Mouse (Mus musculus) liver, embryonic 14.5 days (tissue): ENCODE measurements around the gene Fer. TPM values are rescaled to one million over a fixed set of nuclear protein-coding genes. Genes with fewer than 3 reads are reported as not detected.

ENCODE experiments used
- ATAC-seq: fragments of 200-750 bp; cut with Nextera tagmentation; 2 replicates; pipeline ENCODE4 v1.8.0; 2017; ENCODE audit warnings: moderate number of reproducible peaks, mild to moderate bottlenecking, moderate library complexity; ENCODE audit not compliant: insufficient read depth
- DNase-seq, 3 experiments: peaks; one replicate each; pipeline ENCODE4 v3.0.0-alpha.2; 2012 to 2013; ENCODE audit warnings: low read depth in 3 of 3, low spot score in 3 of 3
- H3K27ac ChIP-seq: fragments of 300-500 bp; sonication (generic); 2 replicates; pipeline ENCODE4 v1.5.1; 2014; ENCODE audit warnings: moderate library complexity, mild to moderate bottlenecking, control low read depth, inconsistent platforms
- H3K27me3 ChIP-seq: fragments of 300-500 bp; sonication (generic); 2 replicates; pipeline ENCODE4 v1.6.1; 2014; ENCODE audit warnings: mild to moderate bottlenecking, low read length, moderate library complexity; ENCODE audit not compliant: control insufficient read depth, insufficient read depth
- H3K36me3 ChIP-seq: fragments of 300-500 bp; sonication (generic); replicated peaks from 2 replicates; pipeline ENCODE4 v1.6.1; 2014; ENCODE audit warnings: low read depth; ENCODE audit not compliant: control insufficient read depth, insufficient read depth
- H3K4me1 ChIP-seq, 2 experiments: fragments of 200-500 bp in 1 of 2; fragments of 300-500 bp in 1 of 2; sonication (generic) in 1 of 2; replicated peaks; 2 replicates each; pipeline ENCODE4 v1.6.1; 2012 to 2014; ENCODE audit warnings: antibody characterized with exemption in 1 of 2, inconsistent platforms in 1 of 2, low read length in 1 of 2; ENCODE audit not compliant: control insufficient read depth in 2 of 2, insufficient read depth in 2 of 2
- H3K4me2 ChIP-seq: fragments of 300-500 bp; sonication (generic); 2 replicates; pipeline ENCODE4 v1.6.1; 2014; ENCODE audit warnings: low read depth, mild to moderate bottlenecking, control low read depth, moderate library complexity
- H3K4me3 ChIP-seq, 2 experiments: fragments of 200-500 bp in 1 of 2; fragments of 300-500 bp in 1 of 2; sonication (generic) in 1 of 2; 2 replicates each; pipeline ENCODE4 v1.5.1; 2012 to 2014; ENCODE audit warnings: low read depth in 2 of 2, low read length in 2 of 2, mild to moderate bottlenecking in 2 of 2, control low read depth in 1 of 2, inconsistent platforms in 1 of 2, moderate library complexity in 1 of 2; ENCODE audit not compliant: insufficient read depth in 1 of 2
- H3K9ac ChIP-seq: fragments of 300-500 bp; sonication (generic); replicated peaks from 2 replicates; pipeline ENCODE4 v1.6.1; 2014; ENCODE audit warnings: mild to moderate bottlenecking, control low read depth, moderate library complexity
- H3K9me3 ChIP-seq: fragments of 300-500 bp; sonication (generic); 2 replicates; pipeline ENCODE4 v1.6.1; 2016; ENCODE audit warnings: low read length, mixed read lengths; ENCODE audit not compliant: control insufficient read depth
- CTCF ChIP-seq: IDR thresholded peaks from 2 replicates; pipeline ENCODE4 v1.5.1; 2016; ENCODE audit warnings: antibody characterized with exemption, low read depth, control low read depth
- EP300 ChIP-seq: IDR thresholded peaks from 2 replicates; pipeline ENCODE4 v1.6.1; 2016; ENCODE audit warnings: antibody characterized with exemption, low read depth
- WGBS: fragments of 180-500 bp; shearing (Covaris S2); extraction: QIAGEN DNeasy Blood & Tissue Kit; methylation state at CpG from one replicate; pipeline ENCODE4 v1.1.7; 2014; ENCODE audit not compliant: insufficient replicate concordance; 5-methylcytosine and 5-hydroxymethylcytosine counted together
- polyA plus RNA-seq, 2 experiments: library from polyadenylated mRNA; depleted of rRNA in 1 of 2; stranded (reverse) in 1 of 2; unstranded in 1 of 2; fragments of >200 nt; fragmentation: Nextera tagmentation in 1 of 2; extraction: Ambion mirVana in 1 of 2; gene quantifications; 2 replicates each; pipeline versions ENCODE4 v1.2.1 to v1.2.3; 2012 to 2014

The Fer gene
- polyA plus RNA-seq, 2 experiments, result 2.9 to 7.0 TPM

DNA sequence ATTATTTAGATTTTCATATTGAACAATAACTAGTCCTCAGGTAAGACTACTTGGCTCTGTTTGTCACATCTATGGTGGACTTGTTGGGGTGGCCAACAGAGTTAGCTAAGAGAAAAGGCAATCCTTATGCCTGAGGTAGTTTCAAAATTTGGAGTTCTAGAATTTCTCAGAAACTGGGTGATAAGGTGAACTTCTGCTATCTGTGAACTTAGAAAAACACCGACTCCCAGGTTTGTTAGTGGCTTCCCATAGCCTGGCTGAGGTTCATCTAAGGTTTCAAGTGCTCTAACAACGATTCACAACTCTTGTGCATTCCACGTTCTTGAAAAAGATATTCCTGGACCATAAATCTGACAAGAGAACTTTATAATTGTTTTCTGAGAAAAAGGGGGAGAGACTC lies 463 bp upstream of the Fer start:
- no peak for TF ChIP-seq EP300
- 18% methylated on average over 3 of the region's 3 CpGs for WGBS
- Histone ChIP-seq H3K4me2 (peak overlapping the region; percentile 99), H3K4me1 (peaks cover 8 to 9% of the 10 kb centered on the region in 2 experiments), H3K4me3 (no peak overlapping the region), H3K27ac (no peak overlapping the region), H3K27me3 (peaks cover 10% of the 10 kb centered on the region; the same call in 1 of the 2 replicates), H3K9me3 (no peaks in the 10 kb centered on the region), H3K36me3 (no peaks in the 10 kb centered on the region), H3K9ac (no peak overlapping the region)
- ATAC-seq (no peak), DNase-seq (no peak)

DNA sequence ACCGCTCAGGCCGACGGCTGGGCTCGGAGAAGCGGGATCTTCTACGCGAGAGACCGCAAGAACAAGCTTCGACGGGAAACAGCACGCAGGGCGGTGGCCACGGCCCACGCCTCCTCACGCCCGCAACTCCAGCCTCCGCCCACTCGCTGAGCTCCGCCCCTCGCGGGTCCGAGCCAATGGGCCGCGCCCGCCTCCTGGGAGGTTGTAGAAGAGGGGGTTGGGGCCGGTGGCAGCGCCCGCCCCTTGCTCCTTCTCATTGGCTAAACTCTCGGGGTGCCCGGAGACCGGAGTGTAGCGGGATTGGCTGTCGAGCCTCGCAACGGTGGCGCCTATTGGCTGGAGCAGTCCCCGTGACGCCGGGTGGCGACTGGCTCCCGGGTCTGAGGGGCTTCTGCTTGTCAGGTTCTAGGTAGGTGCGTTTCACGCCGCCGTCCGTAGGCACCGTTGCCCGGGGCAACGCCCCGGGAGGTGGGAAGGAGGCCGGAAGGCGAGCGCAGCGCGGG lies 836 bp downstream of the Fer start, which contains the start of gene A930002H24Rik:
TSS of gene A930002H24Rik (minus strand) at position 145 of the 503 bp plus-strand sequence.
- Histone ChIP-seq H3K36me3 (no peaks in the 10 kb centered on the region), H3K27me3 (peaks cover 10% of the 10 kb centered on the region; the same call in 1 of the 2 replicates), H3K4me3 (peak within 1 kb of the TSS; percentile 77 to 81), H3K9ac (peak within 1 kb of the TSS; percentile 66), H3K4me2 (peak within 1 kb of the TSS; percentile 99), H3K4me1 (peaks cover 8 to 9% of the 10 kb centered on the region in 2 experiments), H3K9me3 (no peaks in the 10 kb centered on the region), H3K27ac (no peak within 1 kb of the TSS)
- under 1% methylated on average over 52 of the region's 55 CpGs for WGBS
- ATAC-seq (peak; percentile 100), DNase-seq (peak; percentile 94 to 95 (median 95))
- TF ChIP-seq CTCF (no peak), EP300 (0 out of 2 replicates have a peak, but pooled peaks have one; percentile 4)

DNA sequence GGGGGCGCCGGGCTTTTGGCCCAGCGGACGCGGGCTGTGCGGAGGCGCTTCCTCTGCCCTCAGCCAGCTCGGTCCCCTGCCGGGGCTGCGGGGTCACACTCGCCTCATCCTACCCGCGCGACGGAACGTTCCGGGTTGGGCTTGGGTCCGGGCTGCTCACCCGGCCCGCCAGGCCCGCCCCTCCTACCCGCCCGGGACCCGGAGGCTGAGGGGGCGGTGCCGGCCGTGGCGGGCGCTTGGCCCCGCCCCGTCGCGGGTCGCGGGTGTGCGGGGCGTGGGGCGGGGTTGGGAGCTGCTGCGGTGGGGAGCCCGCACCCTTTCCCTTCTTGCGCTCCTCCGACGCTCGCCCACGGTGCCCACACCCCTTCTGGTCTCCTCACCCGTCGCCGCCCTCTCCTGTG lies 1.3 kb downstream of the Fer start:
- DNase-seq, result peak in 1 of 3 experiments; percentile 32

DNA sequence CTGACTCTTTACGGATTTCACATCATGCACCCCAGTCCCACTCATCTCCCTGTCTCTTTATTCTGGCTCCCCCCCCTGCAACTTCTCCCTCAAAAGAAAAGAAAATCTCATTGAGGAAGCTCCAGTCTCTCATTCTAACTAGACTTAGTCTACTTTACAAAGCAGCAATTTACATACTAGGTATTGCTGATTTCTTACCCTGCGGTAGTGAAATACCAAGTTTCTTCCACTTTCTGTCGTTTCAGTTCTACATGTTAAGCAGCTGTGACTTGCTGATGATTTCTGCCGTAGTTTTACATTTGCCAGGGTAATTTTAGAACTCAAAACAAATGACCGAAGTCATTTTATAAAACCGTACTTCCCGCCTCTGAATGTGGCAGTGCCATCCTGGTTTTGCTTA lies 8.9 kb downstream of the Fer start:
- WGBS, result 75% methylated on average over 7 of the region's 7 CpGs
- no peak for DNase-seq
- no peak for ATAC-seq
- TF ChIP-seq EP300 (no peak), CTCF (no peak)
- Histone ChIP-seq H3K27me3 (no peaks in the 10 kb centered on the region), H3K9me3 (no peaks in the 10 kb centered on the region), H3K27ac (no peak overlapping the region), H3K36me3 (no peaks in the 10 kb centered on the region), H3K4me1 (no peaks in the 10 kb centered on the region), H3K9ac (no peak overlapping the region), H3K4me2 (no peak overlapping the region), H3K4me3 (no peak overlapping the region)

More for the DNA sequence above, 1.3 kb downstream of the Fer start:
- no peaks in the 10 kb centered on the region for H3K36me3 ChIP-seq
- H3K27ac ChIP-seq, result no peak overlapping the region
- peaks cover 10% of the 10 kb centered on the region; the same call in 1 of the 2 replicates for H3K27me3 ChIP-seq
- no peaks in the 10 kb centered on the region for H3K9me3 ChIP-seq
- H3K4me3 ChIP-seq, result peak overlapping the region; percentile 77 to 81
- WGBS, result under 1% methylated on average over 44 of the region's 48 CpGs
- TF ChIP-seq EP300 (no peak), CTCF (no peak)
- H3K9ac ChIP-seq, result peak overlapping the region; percentile 66
- H3K4me1 ChIP-seq, result peaks cover 8 to 9% of the 10 kb centered on the region in 2 experiments
- peak overlapping the region; percentile 99 for H3K4me2 ChIP-seq
- ATAC-seq, result peak; percentile 64

DNA sequence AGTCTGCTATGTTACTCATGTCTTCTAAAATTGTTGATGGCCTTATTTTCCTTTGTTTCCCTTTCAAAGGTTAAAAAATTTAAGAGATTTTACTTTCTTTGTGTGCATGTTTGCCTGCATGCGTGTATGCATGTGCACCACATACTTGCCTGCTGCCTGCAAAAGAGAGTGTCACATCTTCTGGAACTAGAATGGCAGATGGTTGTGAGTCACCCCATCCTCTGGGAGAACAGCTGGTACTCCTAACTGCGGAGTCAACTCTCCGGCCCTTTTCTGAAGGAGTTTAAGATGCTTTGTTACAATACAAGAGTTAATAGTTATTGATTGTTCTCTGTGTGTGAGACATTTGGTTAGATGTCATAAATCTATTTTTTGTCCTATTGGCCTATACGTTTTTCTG lies 16.0 kb downstream of the Fer start:
- Histone ChIP-seq H3K27me3 (no peaks in the 10 kb centered on the region), H3K4me1 (peaks cover 0 to 3% of the 10 kb centered on the region in 2 experiments; a peak in 1 of 4 replicates), H3K4me2 (no peak overlapping the region), H3K9ac (no peak overlapping the region), H3K36me3 (no peaks in the 10 kb centered on the region), H3K9me3 (no peaks in the 10 kb centered on the region), H3K27ac (no peak overlapping the region), H3K4me3 (no peak overlapping the region)
- no peak for ATAC-seq
- no peak for DNase-seq
- 73% methylated on average over 4 of the region's 4 CpGs for WGBS
- no peak for TF ChIP-seq EP300
- no peak for TF ChIP-seq CTCF
